Mouse (Mus musculus) kidney, postnatal 0 days (tissue): ENCODE results near the gene Calm2. TPM values are rescaled to one million over a fixed set of nuclear protein-coding genes. Genes with fewer than 3 reads are reported as not detected.

Experiments
- ATAC-seq: fragments of 200-750 bp; cut with Nextera tagmentation; replicated peaks from 2 replicates; pipeline ENCODE4 v1.8.0; 2017; ENCODE audit warnings: low read depth, moderate number of reproducible peaks, moderate TSS enrichment, moderate library complexity; ENCODE audit not compliant: low FRiP score
- DNase-seq: peaks from one replicate; pipeline ENCODE4 v3.0.0-alpha.2; 2016; ENCODE audit warnings: low spot score
- H3K27ac ChIP-seq: fragments of 300-500 bp; sonication (generic); 2 replicates; pipeline ENCODE4 v1.5.1; 2014; ENCODE audit warnings: mild to moderate bottlenecking
- H3K27me3 ChIP-seq: fragments of 300-500 bp; sonication (generic); 2 replicates; pipeline ENCODE4 v1.6.1; 2014; ENCODE audit warnings: low read length, mixed read lengths; ENCODE audit not compliant: insufficient read depth
- H3K36me3 ChIP-seq: fragments of 300-500 bp; sonication (generic); 2 replicates; pipeline ENCODE4 v1.6.1; 2014; ENCODE audit warnings: low read length, mixed read lengths; ENCODE audit not compliant: insufficient read depth
- H3K4me1 ChIP-seq: fragments of 300-500 bp; sonication (generic); replicated peaks from 2 replicates; pipeline ENCODE4 v1.6.1; 2014; ENCODE audit warnings: antibody characterized with exemption, low read length, mixed read lengths; ENCODE audit not compliant: insufficient read depth
- H3K4me2 ChIP-seq: fragments of 300-500 bp; sonication (generic); 2 replicates; pipeline ENCODE4 v1.6.1; 2014; ENCODE audit warnings: mild to moderate bottlenecking, low read length, moderate library complexity, mixed read lengths
- H3K4me3 ChIP-seq: fragments of 300-500 bp; sonication (generic); replicated peaks from 2 replicates; pipeline ENCODE4 v1.5.1; 2014; ENCODE audit warnings: low read depth, low read length
- H3K9ac ChIP-seq: fragments of 300-500 bp; sonication (generic); 2 replicates; pipeline ENCODE4 v1.6.1; 2014; ENCODE audit warnings: low read depth, low read length
- H3K9me3 ChIP-seq: fragments of 300-500 bp; sonication (generic); replicated peaks from 2 replicates; pipeline ENCODE4 v1.6.1; 2016; ENCODE audit warnings: low read length, inconsistent platforms, mixed read lengths
- CTCF ChIP-seq: IDR thresholded peaks from 2 replicates; pipeline ENCODE4 v1.5.1; 2016; ENCODE audit warnings: antibody characterized with exemption, low read depth, mild to moderate bottlenecking, moderate library complexity
- WGBS: fragments of 180-500 bp; shearing (Covaris S2); extraction: QIAGEN DNeasy Blood & Tissue Kit; methylation state at CpG from one replicate; pipeline ENCODE4 v1.1.7; 2014; 5-methylcytosine and 5-hydroxymethylcytosine counted together
- polyA plus RNA-seq: library from polyadenylated mRNA; unstranded; fragments of >200 nt; fragmentation: Nextera tagmentation; extraction: Ambion mirVana; gene quantifications from 2 replicates; pipeline ENCODE4 v1.2.1, GENCODE M21; 2015

Calm2 gene
- polyA plus RNA-seq, 1 experiment from 2014 or later = 1,007 TPM

DNA sequence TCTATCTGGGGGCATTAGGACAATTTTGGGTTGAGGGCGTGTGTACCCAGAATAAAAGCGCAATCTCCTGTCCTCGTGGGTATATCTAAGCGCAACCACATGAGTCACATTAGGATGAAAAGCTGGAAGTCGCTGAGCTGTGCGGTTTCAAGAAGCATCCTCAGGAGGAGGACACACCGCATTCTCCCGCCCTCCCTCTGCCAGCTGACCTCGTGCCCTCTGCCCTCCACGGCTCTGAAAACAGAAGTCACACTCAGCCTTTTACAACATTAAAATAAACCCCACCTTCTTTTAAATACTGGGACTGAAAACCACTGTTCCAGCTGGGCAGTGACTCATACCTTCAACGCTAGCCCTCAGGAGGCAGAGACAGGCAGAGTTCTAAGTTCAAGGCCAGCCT lies 49.6 kb downstream of the Calm2 start:
- DNase-seq = no peak
- TF ChIP-seq CTCF = no peak
- Histone ChIP-seq H3K4me3 (no peak overlapping the region), H3K27me3 (no peaks in the 10 kb centered on the region), H3K4me1 (no peaks in the 10 kb centered on the region), H3K36me3 (no peaks in the 10 kb centered on the region), H3K4me2 (no peak overlapping the region), H3K9ac (no peak overlapping the region), H3K9me3 (no peaks in the 10 kb centered on the region), H3K27ac (no peak overlapping the region)
- 65% methylated on average over 11 of the region's 11 CpGs for WGBS
- ATAC-seq = no peak

DNA sequence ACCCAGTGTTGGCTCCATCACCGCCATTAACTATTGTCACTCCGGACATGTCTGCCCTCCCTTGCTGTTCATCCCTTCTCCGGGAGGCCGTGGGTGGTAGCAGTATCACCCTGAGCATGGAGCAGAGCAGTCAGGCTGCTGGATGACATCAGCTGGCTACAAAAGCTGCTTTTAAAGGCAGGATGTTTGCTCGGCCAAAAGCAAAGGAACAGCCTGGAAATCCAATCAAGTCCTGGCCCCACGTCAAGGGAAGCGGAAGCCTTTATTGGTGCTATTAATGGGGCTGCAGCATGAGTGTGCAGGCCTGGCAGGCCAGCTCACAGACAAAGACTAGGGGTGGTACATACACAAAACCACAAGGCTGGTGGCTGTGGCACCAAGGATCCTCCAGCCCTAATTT lies 55.5 kb downstream of the Calm2 start:
- WGBS = 50% methylated on average over 7 of the region's 7 CpGs
- DNase-seq (peak; percentile 43), ATAC-seq (no peak)
- Histone ChIP-seq H3K9ac (no peak overlapping the region), H3K4me3 (no peak overlapping the region), H3K27ac (no peak overlapping the region), H3K4me2 (no peak overlapping the region), H3K9me3 (no peaks in the 10 kb centered on the region), H3K4me1 (peaks cover 5% of the 10 kb centered on the region; the same call in 1 of the 2 replicates), H3K36me3 (no peaks in the 10 kb centered on the region), H3K27me3 (no peaks in the 10 kb centered on the region)
- TF ChIP-seq CTCF = no peak

DNA sequence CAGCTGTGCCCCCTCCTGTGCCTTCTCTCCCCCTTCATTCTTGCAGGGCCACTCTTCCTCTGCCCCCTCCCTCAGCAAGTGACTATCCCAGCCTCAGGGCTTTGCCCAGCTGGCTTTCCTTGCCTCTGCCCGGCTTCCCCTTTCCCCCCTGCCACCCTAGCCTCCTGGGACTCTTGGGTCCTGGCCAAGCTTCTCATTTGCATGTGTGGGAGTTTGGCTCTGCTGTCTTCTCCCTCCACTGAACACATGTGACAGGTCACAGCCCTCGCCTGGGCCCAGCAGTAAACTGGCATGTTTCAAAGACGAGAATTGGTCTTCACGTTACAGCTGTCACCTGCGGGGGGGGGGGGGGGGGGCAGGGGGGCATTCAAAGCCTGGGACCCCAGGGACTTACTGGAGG lies 59.7 kb downstream of the Calm2 start:
- Histone ChIP-seq H3K27ac (0 out of 2 replicates have a peak overlapping the region, but pooled peaks have one; percentile 36), H3K9me3 (no peaks in the 10 kb centered on the region), H3K27me3 (no peaks in the 10 kb centered on the region), H3K9ac (no peak overlapping the region), H3K4me2 (no peak overlapping the region), H3K4me1 (peaks cover 11% of the 10 kb centered on the region; the same call in 1 of the 2 replicates), H3K4me3 (no peak overlapping the region), H3K36me3 (no peaks in the 10 kb centered on the region)
- no peak for TF ChIP-seq CTCF
- 19% methylated on average over 4 of the region's 5 CpGs for WGBS
- ATAC-seq (peak; percentile 60), DNase-seq (peak; percentile 79)

DNA sequence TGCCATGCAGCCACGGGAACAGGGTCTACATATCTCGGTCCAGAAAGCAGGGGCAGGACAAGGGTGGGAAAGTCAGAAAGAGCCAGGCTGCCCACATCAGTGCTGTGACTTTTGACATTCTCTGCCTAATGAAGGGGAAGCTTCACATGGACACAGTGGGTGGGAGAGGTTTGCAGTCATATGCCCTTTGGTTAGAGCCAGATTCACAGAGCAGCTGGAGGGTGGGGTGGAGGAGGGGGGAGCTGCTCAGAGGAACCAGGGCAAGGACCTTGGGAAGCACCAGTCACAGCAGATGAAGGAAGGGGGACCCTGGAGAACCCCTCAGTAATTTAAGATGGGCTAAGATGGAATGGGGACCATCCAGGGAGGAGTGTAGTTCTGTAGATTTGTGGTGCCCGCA lies 60.9 kb downstream of the Calm2 start:
- TF ChIP-seq CTCF = no peak
- no peak overlapping the region for H3K9ac ChIP-seq
- no peaks in the 10 kb centered on the region for H3K36me3 ChIP-seq
- no peak for DNase-seq
- no peaks in the 10 kb centered on the region for H3K9me3 ChIP-seq
- no peak overlapping the region for H3K4me2 ChIP-seq
- ATAC-seq = no peak
- no peak overlapping the region for H3K27ac ChIP-seq
- no peaks in the 10 kb centered on the region for H3K27me3 ChIP-seq
- H3K4me3 ChIP-seq = no peak overlapping the region
- H3K4me1 ChIP-seq = peaks cover 11% of the 10 kb centered on the region; the same call in 1 of the 2 replicates
- WGBS = 58% methylated on average over 3 of the region's 3 CpGs

Other genes with a start within 250 kb of the Calm2 start
- gene Mcfd2, start 181.0 kb downstream of the Calm2 start, polyA plus RNA-seq = 140 and 151 TPM in 2 replicates
- 15.4 and 16.3 TPM in 2 replicates for gene Ttc7, start 164.0 kb downstream of the Calm2 start, polyA plus RNA-seq
- not detected in 2 replicates for gene Stpg4, start 19.2 kb downstream of the Calm2 start, polyA plus RNA-seq
- 409 and 412 TPM in 2 replicates for gene Epcam, start 189.0 kb upstream of the Calm2 start, polyA plus RNA-seq
- gene Msh2, start 225.4 kb upstream of the Calm2 start, polyA plus RNA-seq = 58.1 and 66.0 TPM in 2 replicates